Mouse (Mus musculus) lung, postnatal 0 days (tissue): ENCODE data around the gene Pmpcb.

Source experiments
- CTCF ChIP-seq: IDR thresholded peaks from 2 replicates; pipeline ENCODE4 v1.5.1; 2016; ENCODE audit warnings: antibody characterized with exemption, mild to moderate bottlenecking
- EP300 ChIP-seq: IDR thresholded peaks from 2 replicates; pipeline ENCODE4 v1.6.1; 2016; ENCODE audit warnings: antibody characterized with exemption, mild to moderate bottlenecking, control low read depth

GRCm38 (mm10) chr5:21732177-21732911, 4.6 kb upstream of the Pmpcb start:
- TF ChIP-seq CTCF = no peak
- TF ChIP-seq EP300 = no peak
